9 mouse cellular contexts compared by ENCODE assay signal in genomic region chr12:41485512-41486215, GRCm38 (mm10). TPM values are rescaled to one million over a fixed set of nuclear protein-coding genes. Genes with fewer than 3 reads are reported as not detected.
DNase-seq lines count a peak whose midpoint lies in the region; ATAC-seq and TF ChIP-seq lines count a peak whose summit lies in the region.
"Had no signal": no experiment of that assay in that cellular context is flagged by ENCODE, and none has a peak within 500 bp of the region (broad histone marks: within the 10 kb centered on the region; RNA-seq: fewer than 3 reads in every experiment).

No protein-coding gene starts in this region.

- intact Hi-C loops in left cerebral cortex, postnatal 4 days (cut with DNase I): loop anchor here (10.0 kb wide), 3 partner anchors 189 to 461 kb away; partner anchors contain the start of gene Immp2l

- H3K4me2 ChIP-seq in intestine, postnatal 0 days (replicated peaks; ENCODE audit: low read depth): peak overlapping the region; percentile 60
- H3K4me2 ChIP-seq in midbrain, embryonic 11.5 days: peak overlapping the region; percentile 48
- peak overlapping the region; percentile 60 for H3K4me2 ChIP-seq in stomach, embryonic 16.5 days (ENCODE audit: low read depth, low read length)

- H3K36me3 ChIP-seq in intestine, postnatal 0 days (ENCODE audit: control insufficient read depth, insufficient read depth): no peaks in the 10 kb centered on the region
- no peaks in the 10 kb centered on the region for H3K36me3 ChIP-seq in midbrain, embryonic 11.5 days (ENCODE audit: control insufficient read depth, insufficient read depth, low read length)
- no peaks in the 10 kb centered on the region for H3K36me3 ChIP-seq in stomach, embryonic 16.5 days (ENCODE audit: control insufficient read depth, insufficient read depth, low read length)

- H3K9me3 ChIP-seq in intestine, postnatal 0 days (ENCODE audit: control insufficient read depth): no peaks in the 10 kb centered on the region
- no peaks in the 10 kb centered on the region for H3K9me3 ChIP-seq in midbrain, embryonic 11.5 days (ENCODE audit: control insufficient read depth, low read length)
- H3K9me3 ChIP-seq in stomach, embryonic 16.5 days (replicated peaks; ENCODE audit: control insufficient read depth, low read length): no peaks in the 10 kb centered on the region

- peak overlapping the region; percentile 29 for H3K4me3 ChIP-seq in intestine, postnatal 0 days (ENCODE audit: low read depth, low read length)
- peak overlapping the region; percentile 38 for H3K4me3 ChIP-seq in midbrain, embryonic 11.5 days (ENCODE audit: low read depth, low read length)
- peak overlapping the region; percentile 48 for H3K4me3 ChIP-seq in stomach, embryonic 16.5 days (replicated peaks; ENCODE audit: low read length)

- WGBS in intestine, postnatal 0 days: 27% methylated on average over 12 of the region's 12 CpGs
- 17% methylated on average over 12 of the region's 12 CpGs for WGBS in midbrain, embryonic 11.5 days
- 18% methylated on average over 12 of the region's 12 CpGs for WGBS in stomach, embryonic 16.5 days

- no peak for TF ChIP-seq CTCF in intestine, postnatal 0 days (IDR thresholded peaks at IDR 0.05; ENCODE audit: low read depth)

- 0 out of 2 replicates have a peak overlapping the region, but pooled peaks have one; percentile 3 for H3K9ac ChIP-seq in intestine, postnatal 0 days (ENCODE audit: low read depth, low read length)
- peak overlapping the region; percentile 65 for H3K9ac ChIP-seq in midbrain, embryonic 11.5 days (ENCODE audit: low read length)
- peak overlapping the region; percentile 58 for H3K9ac ChIP-seq in stomach, embryonic 16.5 days (ENCODE audit: low read length)

- H3K27me3 ChIP-seq in intestine, postnatal 0 days (replicated peaks; ENCODE audit: control insufficient read depth, insufficient read depth, low read length): no peaks in the 10 kb centered on the region
- H3K27me3 ChIP-seq in midbrain, embryonic 11.5 days (ENCODE audit: control insufficient read depth, insufficient read depth, low read length): no peaks in the 10 kb centered on the region
- H3K27me3 ChIP-seq in stomach, embryonic 16.5 days (ENCODE audit: control insufficient read depth, insufficient read depth, low read length): no peaks in the 10 kb centered on the region

- no peak overlapping the region for H3K27ac ChIP-seq in intestine, postnatal 0 days (ENCODE audit: low read depth, low read length)
- peak overlapping the region; percentile 72 for H3K27ac ChIP-seq in midbrain, embryonic 11.5 days (ENCODE audit: low read depth, low read length)
- H3K27ac ChIP-seq in stomach, embryonic 16.5 days (ENCODE audit: low read length): no peak overlapping the region
- H3K27ac ChIP-seq: macrophage had no signal

- DNase-seq in kidney, adult 11 months: peak; percentile 27
- DNase-seq in kidney, adult 18-20 months: no peak
- DNase-seq in embryo, embryonic 9.5 days (ENCODE audit: extremely low spot score): peak; percentile 35
- peak; percentile 47 to 66 for DNase-seq in heart, adult 18-20 months
- DNase-seq in left cerebral cortex, postnatal 4 days: peak; percentile 84
- peak; percentile 92 for DNase-seq in midbrain, embryonic 11.5 days (ENCODE audit: low spot score, missing footprints)

- no peak for ATAC-seq in intestine, postnatal 0 days
- ATAC-seq in midbrain, embryonic 11.5 days (ENCODE audit: low FRiP score): peak; percentile 92
- peak; percentile 78; the same call in 1 of the 2 replicates for ATAC-seq in stomach, embryonic 16.5 days (ENCODE audit: insufficient read depth, low FRiP score)

- H3K4me1 ChIP-seq in intestine, postnatal 0 days (replicated peaks; ENCODE audit: control insufficient read depth, insufficient read depth, low read length): no peaks in the 10 kb centered on the region
- peaks cover 2% of the 10 kb centered on the region; the same call in 1 of the 2 replicates for H3K4me1 ChIP-seq in midbrain, embryonic 11.5 days (ENCODE audit: control insufficient read depth, insufficient read depth, low read length)
- no peaks in the 10 kb centered on the region for H3K4me1 ChIP-seq in stomach, embryonic 16.5 days (ENCODE audit: control insufficient read depth, insufficient read depth, low read length)

RNA-seq across cellular contexts. Expression of gene Lrrn3, which starts 0.6 kb away (rescaled TPM):
- total RNA-seq in heart, adult 18-20 months (2021): under 1 TPM; 0.22 to 0.36 TPM
- 1.3 and 1.9 TPM in 2 replicates for polyA plus RNA-seq in intestine, postnatal 0 days (2015; fragmentation: Nextera tagmentation; extraction: Ambion mirVana)
- 10 to 100 TPM; 91.0 to 97.0 TPM for total RNA-seq in left cerebral cortex, postnatal 4 days (2021)
- 30.5 and 33.9 TPM in 2 replicates for polyA plus RNA-seq in midbrain, embryonic 11.5 days (2014; fragmentation: Nextera tagmentation; extraction: Ambion mirVana)
- polyA plus RNA-seq in stomach, embryonic 16.5 days (2015; fragmentation: Nextera tagmentation; extraction: Ambion mirVana): 10.9 and 11.8 TPM in 2 replicates

Comparison
In these comparisons a context has a peak if more than half of its experiments do, and no peak if none do; other contexts are left out.
1. H3K9ac ChIP-seq: peak in every context shown above with its lines; median percentile 65 in midbrain, embryonic 11.5 days; 58 in stomach, embryonic 16.5 days; 3 in intestine, postnatal 0 days.